Mouse (Mus musculus) MEL (cell line): ENCODE results near the gene Ghr. TPM values are rescaled to one million over a fixed set of nuclear protein-coding genes. Genes with fewer than 3 reads are reported as not detected.

Source experiments
- DNase-seq: peaks from one replicate; pipeline ENCODE4 v3.0.0; 2011; ENCODE audit warnings: low read depth, low spot score
- H3K27ac ChIP-seq: 2 replicates; pipeline ENCODE4 v1.5.1; 2012; ENCODE audit warnings: low read depth, mild to moderate bottlenecking, control low read depth, low read length, moderate library complexity; ENCODE audit not compliant: control insufficient read depth
- H3K27me3 ChIP-seq, 2 experiments: fragments of 150-350 bp in 1 of 2; sonication (generic) in 1 of 2; 2 replicates each; pipeline ENCODE4 v1.6.1; 2012; ENCODE audit warnings: low read length in 2 of 2, mild to moderate bottlenecking in 2 of 2, improper control_type of control experiment in 1 of 2, moderate library complexity in 1 of 2; ENCODE audit not compliant: insufficient read depth in 2 of 2, control insufficient read depth in 1 of 2
- H3K36me3 ChIP-seq, 2 experiments: 2 replicates each; pipeline ENCODE4 v1.6.1; 2012 to 2014; ENCODE audit warnings: low read length in 2 of 2, improper control_type of control experiment in 1 of 2, inconsistent platforms in 1 of 2, mild to moderate bottlenecking in 1 of 2; ENCODE audit not compliant: insufficient read depth in 2 of 2, control insufficient read depth in 1 of 2
- H3K4me1 ChIP-seq, 2 experiments: fragments of 150-350 bp in 1 of 2; sonication (generic) in 1 of 2; 2 replicates each; pipeline ENCODE4 v1.6.1; 2012; ENCODE audit warnings: low read length in 2 of 2, improper control_type of control experiment in 1 of 2, mild to moderate bottlenecking in 1 of 2; ENCODE audit not compliant: insufficient read depth in 2 of 2, control insufficient read depth in 1 of 2
- H3K4me3 ChIP-seq, 2 experiments: fragments of 150-350 bp in 1 of 2; sonication (generic) in 1 of 2; 2 replicates each; pipeline ENCODE4 v1.5.1; 2012; ENCODE audit warnings: low read depth in 2 of 2, low read length in 2 of 2, mild to moderate bottlenecking in 2 of 2, moderate library complexity in 2 of 2, control low read depth in 1 of 2, improper control_type of control experiment in 1 of 2; ENCODE audit not compliant: control insufficient read depth in 1 of 2, insufficient read depth in 1 of 2
- H3K79me2 ChIP-seq: 2 replicates; pipeline ENCODE4 v1.6.1; 2012; ENCODE audit warnings: mild to moderate bottlenecking, low read length, moderate library complexity; ENCODE audit not compliant: control insufficient read depth, poor library complexity, insufficient read depth
- H3K9ac ChIP-seq: 2 replicates; pipeline ENCODE4 v1.6.1; 2012; ENCODE audit warnings: low read depth, mild to moderate bottlenecking, control low read depth, low read length, moderate library complexity; ENCODE audit not compliant: control insufficient read depth, poor library complexity, severe bottlenecking
- H3K9me3 ChIP-seq: fragments of 150-350 bp; sonication (generic); replicated peaks from 2 replicates; pipeline ENCODE4 v1.6.1; 2012; ENCODE audit warnings: mild to moderate bottlenecking, low read length, improper control_type of control experiment, moderate library complexity; ENCODE audit not compliant: insufficient read depth
- BHLHE40 ChIP-seq: IDR thresholded peaks from 2 replicates; pipeline ENCODE4 v1.6.1; 2012; ENCODE audit warnings: low read depth, mild to moderate bottlenecking, inconsistent platforms, low read length, improper control_type of control experiment, borderline replicate concordance
- CHD2 ChIP-seq: IDR thresholded peaks from 2 replicates; pipeline ENCODE4 v1.6.1; 2011; ENCODE audit warnings: low read length, improper control_type of control experiment
- CTCF ChIP-seq, 3 experiments: IDR thresholded peaks in 2 of 3; conservative IDR thresholded peaks in 1 of 3; 2 replicates each; pipeline ENCODE4 v1.5.1; 2011 to 2012; ENCODE audit warnings: low read length in 3 of 3, low read depth in 2 of 3, mild to moderate bottlenecking in 2 of 3, improper control_type of control experiment in 1 of 3, inconsistent platforms in 1 of 3, mixed read lengths in 1 of 3, moderate library complexity in 1 of 3; ENCODE audit not compliant: control insufficient read depth in 1 of 3, insufficient read depth in 1 of 3, poor library complexity in 1 of 3, severe bottlenecking in 1 of 3
- ETS1 ChIP-seq: IDR thresholded peaks from 2 replicates; pipeline ENCODE4 v1.6.1; 2012; ENCODE audit warnings: low read depth, mild to moderate bottlenecking, inconsistent platforms, low read length, improper control_type of control experiment, moderate library complexity
- HCFC1 ChIP-seq: IDR thresholded peaks from 2 replicates; pipeline ENCODE4 v1.6.1; 2012; ENCODE audit warnings: low read depth, mild to moderate bottlenecking, inconsistent platforms, low read length, improper control_type of control experiment, moderate library complexity
- JUND ChIP-seq: IDR thresholded peaks from 2 replicates; pipeline ENCODE4 v1.6.1; 2011; ENCODE audit warnings: low read depth, mild to moderate bottlenecking, improper control_type of control experiment, low read length
- MAFK ChIP-seq: IDR thresholded peaks from 2 replicates; pipeline ENCODE4 v1.6.1; 2011; ENCODE audit warnings: low read depth, mild to moderate bottlenecking, low read length, improper control_type of control experiment, borderline replicate concordance
- MYC ChIP-seq: IDR thresholded peaks from 2 replicates; pipeline ENCODE4 v1.6.1; 2011; ENCODE audit warnings: low read depth, mild to moderate bottlenecking, low read length, improper control_type of control experiment, moderate library complexity
- POLR2A ChIP-seq, 2 experiments: IDR thresholded peaks; 2 replicates each; pipeline ENCODE4 v1.6.1; 2011 to 2012; ENCODE audit warnings: low read length in 2 of 2, mild to moderate bottlenecking in 2 of 2, control low read depth in 1 of 2, improper control_type of control experiment in 1 of 2, low read depth in 1 of 2, moderate library complexity in 1 of 2; ENCODE audit not compliant: control insufficient read depth in 1 of 2, insufficient read depth in 1 of 2, poor library complexity in 1 of 2
- RAD21 ChIP-seq: IDR thresholded peaks from 2 replicates; pipeline ENCODE4 v1.6.1; 2011; ENCODE audit warnings: mild to moderate bottlenecking, low read depth, low read length, improper control_type of control experiment
- SMC3 ChIP-seq: IDR thresholded peaks from 2 replicates; pipeline ENCODE4 v1.6.1; 2011; ENCODE audit warnings: low read depth, low read length, improper control_type of control experiment
- TAL1 ChIP-seq: IDR thresholded peaks from 2 replicates; pipeline ENCODE4 v1.6.1; 2012; ENCODE audit warnings: mild to moderate bottlenecking, inconsistent platforms, low read length, moderate library complexity, mixed read lengths
- USF1 ChIP-seq: IDR thresholded peaks from 2 replicates; pipeline ENCODE4 v1.6.1; 2014; ENCODE audit warnings: low read depth, mild to moderate bottlenecking, inconsistent platforms, low read length, improper control_type of control experiment, moderate library complexity
- ZKSCAN1 ChIP-seq: IDR thresholded peaks from 2 replicates; pipeline ENCODE4 v1.6.1; 2012; ENCODE audit warnings: low read depth, mild to moderate bottlenecking, inconsistent platforms, low read length, improper control_type of control experiment, moderate library complexity
- ZNF384 ChIP-seq: IDR thresholded peaks from 2 replicates; pipeline ENCODE4 v1.6.1; 2012; ENCODE audit warnings: low read depth, mild to moderate bottlenecking, inconsistent platforms, low read length, improper control_type of control experiment
- polyA plus RNA-seq, 2 experiments: library from polyadenylated mRNA; stranded (reverse) in 1 of 2; unstranded in 1 of 2; fragments of >175 nt in 1 of 2; fragments of >200 nt in 1 of 2; gene quantifications; 2 replicates each; pipeline versions ENCODE4 v1.2.1 to v1.2.4; 2012; ENCODE audit warnings: low replicate concordance in 2 of 2, low read depth in 1 of 2; ENCODE audit not compliant: insufficient read length in 2 of 2, insufficient read depth in 1 of 2, missing spikeins in 1 of 2
- total RNA-seq: library from RNA; depleted of rRNA; stranded (reverse); fragments of 300-350 nt; gene quantifications from 2 replicates; pipeline ENCODE4 v1.2.3, GENCODE M21; 2012

Ghr gene
- total and polyA plus RNA-seq, 3 experiments = 0.07 TPM; not detected in 2

GRCm38 (mm10) chr15:3423177-3423576 is 160.1 kb downstream of the Ghr start:
- DNase-seq = no peak
- H3K9me3 ChIP-seq = no peaks in the 10 kb centered on the region
- no peak overlapping the region for H3K27ac ChIP-seq
- no peaks in the 10 kb centered on the region for H3K36me3 ChIP-seq
- no peaks in the 10 kb centered on the region for H3K79me2 ChIP-seq
- TF ChIP-seq MAFK = no peak
- no peak for TF ChIP-seq HCFC1
- TF ChIP-seq ZKSCAN1 = no peak
- TF ChIP-seq CTCF (IDR thresholded peaks at IDR 0.05 in 2 of 3, conservative IDR thresholded peaks at IDR 0.05 in 1 of 3; ENCODE audit: control insufficient read depth in 1 of 3, insufficient read depth in 1 of 3, low read depth in 2 of 3, low read length in 3 of 3, poor library complexity in 1 of 3, severe bottlenecking in 1 of 3) = no peak
- TF ChIP-seq SMC3 = no peak
- TF ChIP-seq USF1 = no peak
- TF ChIP-seq CHD2 = no peak
- no peak for TF ChIP-seq POLR2A (IDR thresholded peaks at IDR 0.05; ENCODE audit: control insufficient read depth in 1 of 2, insufficient read depth in 1 of 2, low read depth in 1 of 2, low read length in 2 of 2, poor library complexity in 1 of 2)
- no peak for TF ChIP-seq RAD21
- no peak for TF ChIP-seq JUND
- no peak overlapping the region for H3K4me3 ChIP-seq
- no peak overlapping the region for H3K9ac ChIP-seq
- no peaks in the 10 kb centered on the region for H3K4me1 ChIP-seq
- no peaks in the 10 kb centered on the region for H3K27me3 ChIP-seq

- no peaks in the 10 kb centered on the region for H3K36me3 ChIP-seq
- no peaks in the 10 kb centered on the region for H3K4me1 ChIP-seq
- H3K79me2 ChIP-seq = no peaks in the 10 kb centered on the region
- no peak overlapping the region for H3K4me3 ChIP-seq
- H3K27me3 ChIP-seq = no peaks in the 10 kb centered on the region
- DNase-seq = no peak
- TF ChIP-seq CTCF (IDR thresholded peaks at IDR 0.05 in 2 of 3, conservative IDR thresholded peaks at IDR 0.05 in 1 of 3; ENCODE audit: control insufficient read depth in 1 of 3, insufficient read depth in 1 of 3, low read depth in 2 of 3, low read length in 3 of 3, poor library complexity in 1 of 3, severe bottlenecking in 1 of 3) (no peak), MYC (no peak)
- H3K9me3 ChIP-seq = no peaks in the 10 kb centered on the region
- no peak overlapping the region for H3K9ac ChIP-seq
- no peak overlapping the region for H3K27ac ChIP-seq
Measured at GRCm38 (mm10) chr15:3417699-3418098, 165.6 kb downstream of the Ghr start.

GRCm38 (mm10) chr15:3413103-3413502 is 170.2 kb downstream of the Ghr start:
- no peak overlapping the region for H3K27ac ChIP-seq
- H3K9me3 ChIP-seq = no peaks in the 10 kb centered on the region
- no peak overlapping the region for H3K9ac ChIP-seq
- H3K27me3 ChIP-seq = no peaks in the 10 kb centered on the region
- TF ChIP-seq TAL1 = no peak
- no peak for TF ChIP-seq ETS1
- no peak for TF ChIP-seq ZNF384
- no peak for TF ChIP-seq SMC3
- TF ChIP-seq BHLHE40 = no peak
- TF ChIP-seq POLR2A (IDR thresholded peaks at IDR 0.05; ENCODE audit: control insufficient read depth in 1 of 2, insufficient read depth in 1 of 2, low read depth in 1 of 2, low read length in 2 of 2, poor library complexity in 1 of 2) = no peak
- no peaks in the 10 kb centered on the region for H3K4me1 ChIP-seq
- H3K4me3 ChIP-seq = no peak overlapping the region
- no peaks in the 10 kb centered on the region for H3K79me2 ChIP-seq
- no peaks in the 10 kb centered on the region for H3K36me3 ChIP-seq
- DNase-seq = no peak
